Mouse (Mus musculus) layer of hippocampus, adult 9-10 months (tissue): ENCODE results near the gene Itga2b.
"Not testable (repeated sequence)": the region's sequence is repeated elsewhere in the genome, so short reads cannot be mapped to it uniquely, and the experiment has no call there.

ENCODE experiments used
- DNase-seq: peaks from one replicate; pipeline ENCODE4 v3.0.0; 2022; ENCODE audit warnings: low spot score

The Itga2b gene

DNA sequence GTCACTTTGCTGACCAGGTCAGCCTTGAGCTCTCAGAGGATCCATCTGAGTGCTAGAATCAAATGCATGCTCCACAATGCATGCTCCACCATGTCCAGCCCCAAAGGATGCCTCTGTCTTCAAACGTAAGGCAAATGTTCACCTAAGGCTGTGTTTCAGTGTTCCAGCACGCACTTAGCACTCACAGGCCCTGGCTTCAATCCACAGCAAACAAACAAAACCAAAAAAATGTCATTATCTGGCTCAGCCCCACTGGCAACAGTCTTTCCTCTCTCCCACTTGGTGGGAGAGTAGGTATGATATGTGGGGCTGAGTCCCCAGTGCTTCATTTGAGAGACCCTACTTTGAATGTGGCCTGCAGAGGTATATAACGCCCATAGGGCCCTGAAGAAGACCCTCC lies 58.9 kb downstream of the Itga2b start:
- no peak for DNase-seq

GRCm38 (mm10) chr11:102410345-102410744 lies 59.6 kb downstream of the Itga2b start:
- not testable (repeated sequence) for DNase-seq

- no peak for DNase-seq
Measured at GRCm38 (mm10) chr11:102409795-102410330, 60.1 kb downstream of the Itga2b start.

DNA sequence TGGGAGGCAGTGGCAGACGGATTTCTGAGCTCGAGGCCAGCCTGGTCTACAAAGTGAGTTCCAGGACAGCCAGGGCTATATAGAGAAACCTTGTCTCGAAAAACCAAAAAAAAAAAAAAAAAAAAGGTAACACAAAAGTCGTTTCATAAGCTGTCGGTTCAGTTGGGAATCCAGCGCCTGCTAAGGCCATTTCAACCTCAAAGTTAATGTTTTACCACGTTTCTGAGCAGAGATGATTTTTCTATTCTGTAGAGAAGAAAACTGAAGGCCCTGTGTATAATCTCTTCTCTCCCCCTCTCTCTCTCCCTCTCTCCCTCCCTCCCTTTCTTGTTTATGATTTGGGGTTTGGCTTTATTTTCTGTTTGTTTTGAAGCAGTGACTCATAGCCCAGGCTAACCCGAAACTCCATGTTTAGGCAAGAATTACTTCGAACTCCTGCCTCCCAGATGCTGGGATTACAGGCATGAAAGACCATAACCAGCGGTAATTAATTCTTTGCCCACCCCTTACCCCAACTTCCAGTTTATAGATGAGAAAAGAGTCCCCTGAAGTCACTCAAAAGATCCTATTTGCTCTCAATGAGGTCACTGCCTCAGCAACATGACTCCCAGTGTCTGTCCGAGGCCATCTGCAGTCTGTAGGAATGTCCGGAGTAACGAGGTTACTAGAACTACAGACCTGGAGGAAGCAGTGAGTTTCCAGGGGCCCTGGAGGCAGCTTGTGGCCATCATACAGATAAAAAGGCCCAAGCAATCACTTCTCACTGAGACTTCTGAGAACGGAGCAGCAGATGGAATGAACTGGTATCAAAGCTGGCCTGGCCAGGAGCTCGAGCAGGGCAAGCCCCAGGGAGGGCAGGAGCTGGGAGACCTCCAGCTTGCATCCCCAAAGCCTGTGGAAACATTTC lies 60.8 kb downstream of the Itga2b start:
- no peak for DNase-seq

GRCm38 (mm10) chr11:102408344-102408876 lies 61.5 kb downstream of the Itga2b start:
- peak; percentile 95 for DNase-seq

GRCm38 (mm10) chr11:102407834-102408215 lies 62.1 kb downstream of the Itga2b start, which contains the start of gene Slc25a39:
TSS of gene Slc25a39 (minus strand) at chr11:102407946.
- DNase-seq: no peak

- no peak for DNase-seq
Measured at GRCm38 (mm10) chr11:102406900-102407833, 62.8 kb downstream of the Itga2b start.

DNA sequence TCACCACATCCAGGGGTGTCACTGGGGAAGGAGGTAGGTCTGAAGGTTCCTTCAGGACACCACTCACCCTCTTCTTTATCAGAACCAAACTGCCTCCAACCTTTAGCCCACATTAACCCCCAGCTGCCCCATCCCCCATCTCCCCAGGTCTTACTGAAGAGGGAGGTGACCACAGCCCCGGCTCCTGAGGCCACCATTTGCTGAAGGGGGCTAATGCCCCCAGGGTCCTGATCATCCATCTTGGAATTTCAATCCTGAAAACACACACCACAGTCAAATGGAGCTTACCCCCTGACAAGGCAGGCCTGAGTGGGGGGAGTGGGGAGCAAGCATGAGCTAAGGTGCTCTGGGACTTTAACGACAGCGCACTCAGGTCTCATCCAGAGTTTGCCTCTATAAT lies 63.5 kb downstream of the Itga2b start:
- no peak for DNase-seq

GRCm38 (mm10) chr11:102405544-102406285 lies 64.2 kb downstream of the Itga2b start:
- no peak for DNase-seq

DNA sequence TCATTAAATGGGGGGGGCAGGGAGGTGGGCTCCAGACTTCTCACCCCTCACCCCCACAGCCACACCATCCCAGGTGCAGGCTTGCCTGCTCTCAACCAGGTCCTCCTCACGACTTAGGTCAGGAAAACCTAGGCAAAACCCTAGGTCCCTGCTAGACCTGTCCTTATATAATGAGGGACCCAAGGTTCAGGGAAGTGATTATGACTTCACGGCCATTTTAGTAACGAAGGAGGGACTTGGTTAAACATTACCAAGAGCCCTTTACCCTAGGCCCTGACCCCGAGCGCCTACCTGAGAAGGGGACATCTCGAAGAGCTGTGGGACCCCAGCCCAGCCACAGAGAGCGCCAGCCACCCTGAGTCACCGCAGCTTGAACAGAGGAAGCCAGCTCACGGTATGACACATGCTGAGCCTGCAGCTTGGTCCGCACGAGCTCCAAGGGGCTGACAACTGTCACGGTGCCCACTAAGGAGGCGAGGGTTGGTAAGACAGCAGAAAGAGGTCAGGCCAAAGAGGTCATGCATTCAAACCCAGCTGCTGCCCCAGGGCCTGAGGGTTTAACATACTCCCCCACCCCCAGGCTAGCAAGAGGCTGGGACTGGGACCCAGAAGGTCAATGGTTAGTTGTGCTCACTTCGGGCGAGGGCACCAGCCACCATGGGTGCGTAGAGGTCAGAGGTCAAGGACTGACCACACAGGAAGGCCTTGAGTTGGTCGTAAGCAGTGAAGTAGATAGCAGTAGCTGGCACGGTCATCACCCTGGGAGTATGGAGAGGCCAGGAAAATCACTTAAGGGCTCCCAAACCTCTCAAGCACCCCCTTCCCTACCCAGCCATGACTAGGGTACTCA lies 65.5 kb downstream of the Itga2b start:
- DNase-seq: no peak

- DNase-seq: no peak
Measured at GRCm38 (mm10) chr11:102403657-102404056, 66.3 kb downstream of the Itga2b start.
